Mouse (Mus musculus) embryonic facial prominence, embryonic 11.5 days (tissue): ENCODE results near the gene Bicral. TPM values are rescaled to one million over a fixed set of nuclear protein-coding genes. Genes with fewer than 3 reads are reported as not detected.

Experiments
- ATAC-seq: fragments of 200-750 bp; cut with Nextera tagmentation; replicated peaks from 2 replicates; pipeline ENCODE4 v1.8.0; 2017; ENCODE audit warnings: low read depth; ENCODE audit not compliant: insufficient number of reproducible peaks, low FRiP score, low TSS enrichment
- DNase-seq: peaks from one replicate; pipeline ENCODE4 v3.0.0-alpha.2; 2015; ENCODE audit warnings: low spot score
- H3K27ac ChIP-seq: fragments of 300-500 bp; sonication (generic); replicated peaks from 2 replicates; pipeline ENCODE4 v1.5.1; 2014; ENCODE audit warnings: mild to moderate bottlenecking, low read depth, low read length, control low read depth
- H3K27me3 ChIP-seq: fragments of 300-500 bp; sonication (generic); 2 replicates; pipeline ENCODE4 v1.6.1; 2014; ENCODE audit warnings: mild to moderate bottlenecking, low read length, moderate library complexity, mixed read lengths; ENCODE audit not compliant: control insufficient read depth, insufficient read depth
- H3K36me3 ChIP-seq: fragments of 300-500 bp; sonication (generic); replicated peaks from 2 replicates; pipeline ENCODE4 v1.6.1; 2014; ENCODE audit warnings: low read depth, mild to moderate bottlenecking, low read length, moderate library complexity, mixed read lengths; ENCODE audit not compliant: control insufficient read depth, insufficient read depth
- H3K4me1 ChIP-seq: fragments of 300-500 bp; sonication (generic); 2 replicates; pipeline ENCODE4 v1.6.1; 2014; ENCODE audit warnings: low read length, mixed read lengths; ENCODE audit not compliant: control insufficient read depth, insufficient read depth
- H3K4me2 ChIP-seq: fragments of 300-500 bp; sonication (generic); 2 replicates; pipeline ENCODE4 v1.6.1; 2014; ENCODE audit warnings: low read depth, mild to moderate bottlenecking, control low read depth, low read length, moderate library complexity
- H3K4me3 ChIP-seq: fragments of 300-500 bp; sonication (generic); 2 replicates; pipeline ENCODE4 v1.5.1; 2014; ENCODE audit warnings: low read depth, low read length, control low read depth
- H3K9ac ChIP-seq: fragments of 300-500 bp; sonication (generic); replicated peaks from 2 replicates; pipeline ENCODE4 v1.6.1; 2014; ENCODE audit warnings: mild to moderate bottlenecking, control low read depth, low read length
- H3K9me3 ChIP-seq: fragments of 300-500 bp; sonication (generic); replicated peaks from 2 replicates; pipeline ENCODE4 v1.6.1; 2016; ENCODE audit warnings: mild to moderate bottlenecking, low read length, inconsistent platforms, mixed read lengths; ENCODE audit not compliant: control insufficient read depth
- WGBS: fragments of 180-500 bp; shearing (Covaris S2); extraction: QIAGEN DNeasy Blood & Tissue Kit; methylation state at CpG from one replicate; pipeline ENCODE4 v1.1.7; 2014; 5-methylcytosine and 5-hydroxymethylcytosine counted together
- polyA plus RNA-seq: library from polyadenylated mRNA; unstranded; fragments of >200 nt; fragmentation: Nextera tagmentation; extraction: Ambion mirVana; gene quantifications from 2 replicates; pipeline ENCODE4 v1.2.1, GENCODE M21; 2014

The Bicral gene
- polyA plus RNA-seq, 1 experiment from 2014 or later = 4.7 TPM

DNA sequence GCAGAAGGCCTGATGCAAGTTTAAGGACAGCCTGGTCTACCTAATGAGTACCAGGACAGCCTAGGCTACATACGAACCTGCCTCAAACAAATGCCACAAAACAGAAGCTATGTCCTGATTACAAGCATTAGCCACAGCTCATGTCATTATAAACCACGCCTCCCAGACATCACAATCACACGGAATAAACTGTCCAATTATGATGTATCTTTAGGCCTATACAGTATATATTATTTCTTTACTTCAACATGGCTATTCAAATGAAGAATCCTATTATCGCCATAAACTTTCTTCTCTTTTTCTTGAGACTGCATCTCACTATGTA, 25.3 kb downstream of the Bicral start:
- 85% methylated on average over 4 of the region's 4 CpGs for WGBS
- ATAC-seq = no peak

DNA sequence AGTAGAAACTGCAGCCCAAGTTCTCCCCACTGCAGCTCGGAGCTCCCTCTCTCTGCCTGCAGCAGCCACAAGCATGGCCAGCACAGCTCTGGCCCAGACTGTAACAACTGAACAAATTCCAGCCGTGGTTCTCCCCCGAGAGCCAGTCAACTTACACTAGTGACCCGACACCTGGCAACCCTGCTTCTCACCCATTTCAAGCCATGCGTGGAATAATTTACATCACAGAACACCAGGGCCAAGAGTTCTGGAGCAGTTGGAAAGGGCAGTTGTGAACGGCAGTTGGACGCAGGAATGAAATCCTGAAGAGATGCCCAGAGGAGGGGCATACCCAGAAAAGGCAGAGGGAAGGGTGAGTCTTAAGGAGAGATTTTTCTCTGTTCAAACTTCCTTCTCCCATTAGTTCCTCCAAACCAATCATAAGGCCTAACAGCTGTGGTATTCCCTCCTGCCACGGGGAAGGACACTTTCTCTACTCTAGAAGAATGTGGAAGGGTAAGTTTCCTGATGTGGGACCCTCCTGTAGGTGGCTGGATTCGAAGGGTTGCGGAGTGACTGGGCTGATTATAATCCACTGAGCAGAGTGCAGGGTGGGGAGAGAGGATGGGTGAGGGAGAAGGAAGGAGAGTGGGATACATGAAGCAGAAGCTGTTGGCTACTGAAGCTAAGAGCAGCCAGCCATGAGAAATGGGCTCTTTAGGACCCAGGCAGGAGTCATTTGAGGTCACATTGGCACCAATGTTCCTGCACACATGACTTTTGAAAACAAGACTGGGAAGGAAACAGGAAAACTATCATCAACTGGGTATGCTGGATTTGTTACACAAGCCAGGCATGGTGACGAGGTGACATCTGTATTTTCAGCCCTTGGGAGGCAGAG, 25.9 kb downstream of the Bicral start:
- H3K27ac ChIP-seq = no peak overlapping the region
- 72% methylated on average over 11 of the region's 11 CpGs for WGBS
- no peak overlapping the region for H3K4me2 ChIP-seq
- DNase-seq (no peak), ATAC-seq (no peak)
- no peaks in the 10 kb centered on the region for H3K27me3 ChIP-seq
- H3K36me3 ChIP-seq = no peaks in the 10 kb centered on the region
- no peaks in the 10 kb centered on the region for H3K9me3 ChIP-seq
- no peak overlapping the region for H3K4me3 ChIP-seq
- no peak overlapping the region; the same call in 1 of the 2 replicates for H3K9ac ChIP-seq
- H3K4me1 ChIP-seq = no peaks in the 10 kb centered on the region

More for the DNA sequence above, 25.3 kb downstream of the Bicral start:
- Histone ChIP-seq H3K9me3 (no peaks in the 10 kb centered on the region), H3K9ac (no peak overlapping the region), H3K4me3 (no peak overlapping the region), H3K27me3 (no peaks in the 10 kb centered on the region), H3K4me2 (no peak overlapping the region), H3K4me1 (no peaks in the 10 kb centered on the region), H3K36me3 (no peaks in the 10 kb centered on the region), H3K27ac (no peak overlapping the region)
- DNase-seq = no peak

DNA sequence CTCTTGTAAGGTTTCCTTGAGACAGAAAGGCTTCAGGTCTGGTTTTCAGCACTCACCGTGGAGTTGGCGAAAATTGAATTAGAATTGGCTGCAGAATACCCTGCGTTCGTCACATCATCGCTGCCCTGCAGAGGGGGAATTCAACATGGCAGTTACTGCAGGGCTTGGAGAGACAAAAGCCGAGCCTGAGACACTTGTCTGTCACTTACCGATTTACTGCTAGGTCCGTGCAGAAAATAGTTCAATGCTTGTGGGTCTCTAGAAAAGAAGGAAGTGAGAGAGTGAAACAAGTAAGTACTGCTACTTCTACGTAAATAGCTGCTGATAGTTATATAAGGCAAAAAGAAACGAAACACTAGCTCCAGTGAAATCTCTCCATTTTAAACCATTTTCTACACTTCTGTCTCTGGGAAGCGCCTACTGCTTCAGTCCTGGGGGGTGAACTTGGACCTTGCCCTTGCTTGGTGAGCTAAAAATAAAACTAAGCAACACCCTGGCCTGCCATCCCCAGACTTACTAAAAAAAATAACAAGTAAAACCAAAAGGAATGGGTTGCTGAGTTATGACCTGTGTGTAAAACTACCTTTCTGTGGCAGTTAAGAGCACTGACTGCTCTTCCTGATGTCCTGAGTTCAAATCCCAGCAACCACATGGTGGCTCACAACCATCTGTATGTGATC, 28.3 kb downstream of the Bicral start:
- H3K36me3 ChIP-seq = no peaks in the 10 kb centered on the region; the same call in 1 of the 2 replicates
- H3K9ac ChIP-seq = no peak overlapping the region
- H3K9me3 ChIP-seq = no peaks in the 10 kb centered on the region
- DNase-seq (no peak), ATAC-seq (no peak)
- WGBS = 90% methylated on average over 11 of the region's 11 CpGs
- H3K4me1 ChIP-seq = no peaks in the 10 kb centered on the region
- H3K27me3 ChIP-seq = no peaks in the 10 kb centered on the region
- no peak overlapping the region for H3K27ac ChIP-seq
- no peak overlapping the region for H3K4me2 ChIP-seq
- no peak overlapping the region for H3K4me3 ChIP-seq

DNA sequence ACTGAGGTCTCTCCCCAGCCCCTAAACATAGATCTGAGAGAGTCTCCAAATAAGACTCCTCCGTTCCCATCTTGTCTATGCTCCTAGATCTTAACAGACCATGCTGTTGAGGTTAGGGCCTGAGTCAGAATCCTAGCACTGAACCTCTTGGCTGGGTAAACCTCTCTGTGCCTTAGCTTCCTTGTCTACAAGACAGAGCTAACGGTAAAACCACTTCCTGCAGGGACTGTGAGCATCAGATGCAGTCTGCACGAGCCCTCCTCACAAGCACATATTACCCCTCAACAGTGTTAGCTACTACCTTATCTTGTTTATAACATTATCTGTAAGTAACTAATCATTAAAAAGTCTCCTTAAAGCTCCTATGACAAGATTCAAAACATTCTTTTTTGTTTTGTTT, 29.3 kb downstream of the Bicral start:
- DNase-seq = no peak
- Histone ChIP-seq H3K4me3 (no peak overlapping the region), H3K4me2 (no peak overlapping the region), H3K9me3 (no peaks in the 10 kb centered on the region), H3K36me3 (no peaks in the 10 kb centered on the region; the same call in 1 of the 2 replicates), H3K9ac (no peak overlapping the region), H3K27ac (no peak overlapping the region), H3K4me1 (no peaks in the 10 kb centered on the region), H3K27me3 (no peaks in the 10 kb centered on the region)
- WGBS = 94% methylated on average over 3 of the region's 3 CpGs
- no peak for ATAC-seq

DNA sequence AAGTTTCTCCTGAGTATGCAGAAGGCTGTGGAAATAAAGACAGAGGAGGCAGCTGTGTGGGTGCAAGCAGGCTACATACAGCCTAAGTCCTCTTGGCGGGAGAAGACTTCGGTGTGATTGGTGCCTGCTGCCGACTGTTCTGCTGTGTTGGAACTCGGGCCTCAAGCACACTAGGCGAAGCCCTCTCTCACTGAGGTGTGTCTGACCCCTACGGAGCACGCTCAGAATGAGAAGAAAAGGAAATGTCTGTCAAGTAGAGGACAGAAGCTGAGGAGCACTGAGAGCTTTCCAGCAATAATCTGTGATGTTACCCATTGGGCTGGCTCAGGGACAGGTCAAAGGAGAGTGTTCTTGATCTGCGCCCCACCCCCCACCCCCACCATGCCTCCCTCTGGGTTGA, 35.2 kb downstream of the Bicral start:
- H3K27ac ChIP-seq = no peak overlapping the region
- no peak overlapping the region for H3K9ac ChIP-seq
- H3K9me3 ChIP-seq = no peaks in the 10 kb centered on the region
- H3K4me3 ChIP-seq = no peak overlapping the region
- ATAC-seq = no peak
- DNase-seq = no peak
- 96% methylated on average over 8 of the region's 8 CpGs for WGBS
- no peaks in the 10 kb centered on the region; the same call in 1 of the 2 replicates for H3K36me3 ChIP-seq
- no peaks in the 10 kb centered on the region for H3K4me1 ChIP-seq
- no peaks in the 10 kb centered on the region for H3K27me3 ChIP-seq
- H3K4me2 ChIP-seq = no peak overlapping the region

DNA sequence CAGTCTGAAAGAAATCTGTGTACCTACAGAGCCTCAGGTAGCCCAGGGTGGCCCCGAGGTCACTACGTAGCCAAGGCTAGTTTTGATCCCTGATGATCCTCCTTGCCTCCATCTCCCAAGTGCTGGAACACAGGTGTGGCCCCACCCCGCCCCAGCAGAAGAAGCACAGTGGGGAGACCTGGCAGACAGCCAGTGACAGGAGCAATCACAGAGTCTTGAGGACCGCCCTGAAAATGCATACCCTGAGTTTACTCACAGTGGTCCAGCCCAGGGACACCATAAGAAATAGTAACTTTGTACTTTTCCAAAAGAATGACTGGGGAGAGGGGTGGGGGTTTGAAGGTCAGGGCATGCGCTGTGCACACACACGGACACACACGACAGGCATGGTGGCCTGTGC, 37.7 kb downstream of the Bicral start:
- no peaks in the 10 kb centered on the region for H3K9me3 ChIP-seq
- no peak overlapping the region for H3K4me2 ChIP-seq
- 95% methylated on average over 7 of the region's 7 CpGs for WGBS
- no peaks in the 10 kb centered on the region; the same call in 1 of the 2 replicates for H3K36me3 ChIP-seq
- no peaks in the 10 kb centered on the region for H3K4me1 ChIP-seq
- H3K27ac ChIP-seq = no peak overlapping the region
- H3K4me3 ChIP-seq = no peak overlapping the region
- DNase-seq (no peak), ATAC-seq (no peak)
- no peaks in the 10 kb centered on the region for H3K27me3 ChIP-seq
- H3K9ac ChIP-seq = no peak overlapping the region

DNA sequence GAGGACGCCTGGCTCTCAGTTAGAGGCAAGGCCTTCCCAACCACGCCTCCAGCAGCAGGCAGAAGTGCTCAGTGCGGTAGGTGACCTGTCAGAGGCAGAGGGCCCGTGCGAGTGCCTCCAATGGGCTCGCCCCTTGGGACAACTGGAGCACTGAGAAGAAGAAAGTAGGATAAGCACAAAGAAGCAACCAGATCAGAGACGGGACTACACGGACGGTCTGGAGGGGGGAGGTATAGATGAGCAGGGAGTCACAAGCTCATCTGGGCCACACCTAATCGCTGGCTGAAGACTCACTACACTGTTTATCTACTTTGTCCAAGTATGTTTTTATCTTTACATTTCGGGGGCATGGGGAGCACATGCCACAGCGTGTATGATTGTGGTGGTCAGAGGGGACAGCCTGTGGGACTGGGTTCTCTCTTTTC, 40.5 kb downstream of the Bicral start:
- H3K4me1 ChIP-seq = no peaks in the 10 kb centered on the region
- H3K9me3 ChIP-seq = no peaks in the 10 kb centered on the region
- H3K27ac ChIP-seq = no peak overlapping the region
- DNase-seq = no peak
- ATAC-seq = no peak
- no peaks in the 10 kb centered on the region; the same call in 1 of the 2 replicates for H3K36me3 ChIP-seq
- 88% methylated on average over 12 of the region's 12 CpGs for WGBS
- H3K4me3 ChIP-seq = no peak overlapping the region
- no peak overlapping the region for H3K9ac ChIP-seq
- no peak overlapping the region for H3K4me2 ChIP-seq
- H3K27me3 ChIP-seq = no peaks in the 10 kb centered on the region

DNA sequence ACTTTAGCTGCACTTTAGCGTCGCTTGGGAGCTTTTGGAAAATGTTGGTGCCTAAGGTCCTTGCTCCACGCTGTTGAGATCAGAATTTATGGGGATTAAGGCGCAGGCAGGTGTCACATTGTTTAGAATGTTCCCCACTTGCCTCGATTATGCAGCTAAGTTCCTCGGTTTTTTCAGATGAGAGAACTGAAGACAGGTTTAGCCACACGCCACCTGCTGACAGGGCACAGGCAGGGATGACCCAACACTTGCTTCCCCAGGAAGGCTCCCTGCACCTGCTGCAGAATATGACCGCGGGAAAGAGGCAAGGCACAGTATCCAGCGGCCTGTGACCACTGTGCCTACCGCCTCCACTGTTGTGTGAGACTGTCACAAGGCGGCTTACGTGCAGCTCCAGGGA, 42.0 kb downstream of the Bicral start:
- ATAC-seq (no peak), DNase-seq (no peak)
- no peak overlapping the region for H3K4me2 ChIP-seq
- WGBS = 80% methylated on average over 13 of the region's 13 CpGs
- no peaks in the 10 kb centered on the region for H3K27me3 ChIP-seq
- H3K4me1 ChIP-seq = no peaks in the 10 kb centered on the region
- no peak overlapping the region for H3K27ac ChIP-seq
- H3K9ac ChIP-seq = no peak overlapping the region
- H3K36me3 ChIP-seq = no peaks in the 10 kb centered on the region; the same call in 1 of the 2 replicates
- no peaks in the 10 kb centered on the region for H3K9me3 ChIP-seq
- no peak overlapping the region for H3K4me3 ChIP-seq
